Mouse (Mus musculus) cortical plate, adult 2 months (tissue): Measurements from ENCODE around the gene Uba7. TPM values are rescaled to one million over a fixed set of nuclear protein-coding genes. Genes with fewer than 3 reads are reported as not detected.

Source experiments
- H3K27ac ChIP-seq: fragments of 200-500 bp; 2 replicates; pipeline ENCODE4 v1.5.1; 2012; ENCODE audit warnings: low read length, control low read depth, inconsistent platforms; ENCODE audit not compliant: insufficient read depth
- H3K4me1 ChIP-seq: fragments of 200-500 bp; 2 replicates; pipeline ENCODE4 v1.6.1; 2011; ENCODE audit warnings: low read length; ENCODE audit not compliant: control insufficient read depth, insufficient read depth
- H3K4me3 ChIP-seq: fragments of 200-500 bp; 2 replicates; pipeline ENCODE4 v1.5.1; 2011; ENCODE audit warnings: mild to moderate bottlenecking, low read length, control low read depth; ENCODE audit not compliant: insufficient read depth
- CTCF ChIP-seq: fragments of 200-500 bp; IDR thresholded peaks from 2 replicates; pipeline ENCODE4 v1.5.1; 2011; ENCODE audit warnings: mild to moderate bottlenecking, control low read depth, low read length; ENCODE audit not compliant: insufficient read depth; ENCODE audit errors: extremely low read depth
- POLR2A ChIP-seq: fragments of 200-500 bp; IDR thresholded peaks from 2 replicates; pipeline ENCODE4 v1.6.1; 2011; ENCODE audit warnings: mild to moderate bottlenecking, low read length, control low read depth; ENCODE audit not compliant: insufficient read depth; ENCODE audit errors: extremely low read depth
- polyA plus RNA-seq: library from polyadenylated mRNA; depleted of rRNA; stranded (reverse); fragments of >200 nt; gene quantifications from 2 replicates; pipeline ENCODE4 v1.2.3, GENCODE M21; 2012

Uba7 gene
- polyA plus RNA-seq, 1 experiment: 14.9 TPM

DNA sequence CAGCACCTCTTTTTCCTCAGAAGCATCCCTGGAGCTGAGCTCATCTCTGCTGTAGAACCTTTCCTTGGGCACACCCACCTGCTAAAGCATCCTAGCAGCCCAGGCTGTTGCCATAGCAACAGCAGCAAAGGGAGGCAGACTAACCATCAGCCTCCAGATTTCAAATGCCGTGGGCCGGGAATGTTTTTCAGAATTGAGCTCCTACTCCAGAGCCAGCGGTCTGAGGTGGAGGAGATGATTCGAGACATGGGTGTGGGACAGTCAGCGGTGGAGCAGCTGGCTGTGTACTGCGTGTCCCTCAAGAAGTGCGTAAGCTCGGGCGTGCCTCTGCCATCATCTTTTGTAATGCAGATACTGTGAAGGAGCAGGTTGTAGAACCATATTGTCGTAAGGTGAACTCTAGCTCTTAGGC is 13.9 kb upstream of the Uba7 start:
- peak overlapping the region; percentile 62 for H3K27ac ChIP-seq
- TF ChIP-seq CTCF (no peak), POLR2A (peak; percentile 77)

GRCm38 (mm10) chr9:107961881-107962280 is 13.4 kb upstream of the Uba7 start:
- Histone ChIP-seq H3K27ac (peak overlapping the region; percentile 52), H3K4me3 (no peak overlapping the region), H3K4me1 (peaks cover 2% of the 10 kb centered on the region; the same call in 1 of the 2 replicates)
- TF ChIP-seq CTCF (peak; percentile 66), POLR2A (no peak)

More for the DNA sequence above, 13.9 kb upstream of the Uba7 start:
- peaks cover 2% of the 10 kb centered on the region; the same call in 1 of the 2 replicates for H3K4me1 ChIP-seq
- H3K4me3 ChIP-seq: no peak overlapping the region

GRCm38 (mm10) chr9:107962916-107963315 is 12.4 kb upstream of the Uba7 start:
- H3K27ac ChIP-seq: no peak overlapping the region
- H3K4me3 ChIP-seq: no peak overlapping the region
- H3K4me1 ChIP-seq: peaks cover 2% of the 10 kb centered on the region; the same call in 1 of the 2 replicates
- no peak for TF ChIP-seq CTCF
- no peak for TF ChIP-seq POLR2A

DNA sequence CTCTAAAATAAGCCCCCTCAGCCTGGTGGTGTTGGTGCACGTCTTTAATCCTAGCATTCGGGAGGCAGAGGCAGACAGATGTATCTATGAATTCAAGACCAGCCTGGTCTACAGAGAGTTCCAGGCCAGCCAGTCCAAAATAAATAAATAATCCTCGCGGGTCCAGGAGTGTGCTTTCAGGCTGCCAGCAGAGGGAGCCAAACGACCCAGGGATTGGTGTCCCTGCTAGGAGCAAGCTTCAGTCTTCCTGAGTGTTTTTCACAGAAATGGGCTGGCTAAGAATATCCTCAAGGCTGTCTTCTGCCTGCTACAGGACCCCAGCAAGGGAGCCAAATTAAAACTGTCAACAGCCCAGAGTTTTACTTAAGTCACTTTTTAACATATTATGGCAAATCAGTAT is 11.6 kb upstream of the Uba7 start:
- Histone ChIP-seq H3K27ac (no peak overlapping the region), H3K4me1 (peaks cover 2% of the 10 kb centered on the region; the same call in 1 of the 2 replicates), H3K4me3 (no peak overlapping the region)
- TF ChIP-seq POLR2A (no peak), CTCF (peak; percentile 96)

DNA sequence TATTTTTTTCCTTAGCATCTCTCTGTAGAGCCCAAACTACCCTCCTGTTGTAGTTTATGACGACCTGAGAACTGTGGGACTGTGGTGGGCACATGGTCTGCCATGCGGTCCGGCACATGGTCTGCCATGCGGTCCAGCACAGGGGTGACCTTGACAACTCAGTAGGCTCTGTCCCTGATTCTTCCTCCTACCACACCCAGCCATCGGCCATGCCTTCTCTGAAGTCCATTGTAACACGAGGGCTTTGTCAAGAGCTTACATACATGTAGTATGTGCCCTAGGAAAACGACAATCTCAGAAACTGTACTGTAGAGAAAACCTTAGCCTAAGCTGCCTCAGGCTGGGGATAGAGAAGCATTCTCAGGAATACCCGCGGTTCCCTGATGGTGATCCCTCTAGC is 10.6 kb upstream of the Uba7 start:
- TF ChIP-seq POLR2A: no peak
- TF ChIP-seq CTCF: no peak
- Histone ChIP-seq H3K4me3 (no peak overlapping the region), H3K27ac (no peak overlapping the region), H3K4me1 (peaks cover 2% of the 10 kb centered on the region; the same call in 1 of the 2 replicates)

DNA sequence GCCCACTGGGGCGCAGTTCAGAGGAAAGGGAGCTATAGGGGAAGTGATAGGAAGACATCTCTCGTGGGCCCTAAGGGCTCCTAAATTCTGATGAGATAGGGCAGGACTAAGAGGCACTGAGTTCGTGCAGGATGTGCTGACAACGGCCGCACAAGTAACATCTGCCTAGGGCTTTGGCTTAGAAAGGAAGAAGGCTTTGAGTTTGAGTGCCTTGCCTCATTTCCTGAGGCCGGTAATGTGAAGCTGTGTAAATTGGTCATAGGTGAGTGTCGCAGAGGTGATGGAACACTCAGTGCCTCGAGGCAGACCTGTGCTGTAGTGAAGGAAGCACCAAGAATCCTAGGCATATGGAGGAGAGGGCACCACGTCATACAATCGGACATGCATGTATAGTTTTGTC is 8.6 kb upstream of the Uba7 start:
- TF ChIP-seq POLR2A (no peak), CTCF (no peak)
- H3K4me3 ChIP-seq: no peak overlapping the region
- peaks cover 2% of the 10 kb centered on the region; the same call in 1 of the 2 replicates for H3K4me1 ChIP-seq
- no peak overlapping the region for H3K27ac ChIP-seq

DNA sequence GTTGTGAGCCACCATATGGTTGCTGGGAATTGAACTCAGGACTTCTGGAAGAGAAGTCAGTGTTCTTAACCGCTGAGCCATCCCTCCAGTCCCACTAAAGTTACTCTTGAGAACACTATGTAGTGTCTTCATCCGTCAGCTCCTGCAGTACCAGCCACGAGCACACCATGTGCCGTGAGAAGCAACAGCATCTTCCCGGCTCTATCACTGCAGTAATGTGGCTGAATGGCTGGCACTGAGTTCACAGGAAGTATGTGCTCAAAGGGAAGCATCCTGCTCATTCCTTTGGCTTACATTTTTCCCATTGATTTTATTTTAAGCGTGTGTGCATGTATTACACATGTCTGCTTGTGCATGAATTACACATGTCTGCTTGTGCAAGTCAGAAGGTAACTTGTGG is 7.9 kb upstream of the Uba7 start:
- TF ChIP-seq CTCF (no peak), POLR2A (no peak)
- Histone ChIP-seq H3K4me1 (no peaks in the 10 kb centered on the region), H3K4me3 (no peak overlapping the region), H3K27ac (no peak overlapping the region)

GRCm38 (mm10) chr9:107968531-107968930 is 6.8 kb upstream of the Uba7 start:
- no peak overlapping the region for H3K27ac ChIP-seq
- no peaks in the 10 kb centered on the region for H3K4me1 ChIP-seq
- TF ChIP-seq POLR2A (no peak), CTCF (no peak)
- H3K4me3 ChIP-seq: no peak overlapping the region

DNA sequence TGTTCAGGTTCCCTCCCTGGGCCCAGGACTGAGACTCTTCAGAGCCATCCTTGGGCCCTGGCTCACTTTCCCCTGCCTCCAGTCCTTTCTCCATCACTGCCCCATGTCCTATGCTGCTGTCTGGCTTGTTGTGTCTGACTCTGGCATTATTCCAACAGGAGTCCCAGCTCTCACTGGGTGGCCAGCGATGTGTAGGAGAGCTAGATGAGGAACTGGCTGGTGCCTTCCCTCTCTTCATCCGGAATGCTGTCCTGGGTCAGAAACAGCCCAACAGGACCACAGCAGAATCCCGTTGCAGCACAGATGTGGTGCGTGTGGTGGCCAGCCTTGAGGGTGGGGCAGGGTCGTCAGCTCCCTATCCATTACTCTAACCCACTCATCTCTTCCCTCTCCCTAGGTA is 5.0 kb upstream of the Uba7 start:
- Histone ChIP-seq H3K4me3 (no peak overlapping the region), H3K4me1 (no peaks in the 10 kb centered on the region), H3K27ac (no peak overlapping the region)
- TF ChIP-seq CTCF: no peak
- no peak for TF ChIP-seq POLR2A

- Histone ChIP-seq H3K27ac (no peak overlapping the region), H3K4me3 (no peak overlapping the region), H3K4me1 (no peaks in the 10 kb centered on the region)
- no peak for TF ChIP-seq POLR2A
- no peak for TF ChIP-seq CTCF
Observed at GRCm38 (mm10) chr9:107971690-107972541, 3.4 kb upstream of the Uba7 start.
